Mouse (Mus musculus) lung, embryonic 14.5 days (tissue): ENCODE data around the gene March10. TPM values are rescaled to one million over a fixed set of nuclear protein-coding genes. Genes with fewer than 3 reads are reported as not detected.

ENCODE experiments used
- ATAC-seq: fragments of 200-750 bp; cut with Nextera tagmentation; 2 replicates; pipeline ENCODE4 v1.8.0; 2017; ENCODE audit warnings: mild to moderate bottlenecking, moderate TSS enrichment, moderate library complexity; ENCODE audit not compliant: insufficient read depth
- DNase-seq: peaks from one replicate; pipeline ENCODE4 v3.0.0-alpha.2; 2015
- H3K27ac ChIP-seq: fragments of 300-500 bp; sonication (generic); 2 replicates; pipeline ENCODE4 v1.5.1; 2014; ENCODE audit warnings: low read depth, mild to moderate bottlenecking, moderate library complexity
- H3K27me3 ChIP-seq: fragments of 300-500 bp; sonication (generic); 2 replicates; pipeline ENCODE4 v1.6.1; 2014; ENCODE audit warnings: low read length, control low read depth; ENCODE audit not compliant: insufficient read depth
- H3K36me3 ChIP-seq: fragments of 300-500 bp; sonication (generic); 2 replicates; pipeline ENCODE4 v1.6.1; 2014; ENCODE audit warnings: control low read depth; ENCODE audit not compliant: insufficient read depth
- H3K4me1 ChIP-seq: fragments of 300-500 bp; sonication (generic); 2 replicates; pipeline ENCODE4 v1.6.1; 2014; ENCODE audit warnings: antibody characterized with exemption, control low read depth; ENCODE audit not compliant: insufficient read depth
- H3K4me2 ChIP-seq: fragments of 300-500 bp; sonication (generic); 2 replicates; pipeline ENCODE4 v1.6.1; 2014; ENCODE audit warnings: mild to moderate bottlenecking
- H3K4me3 ChIP-seq: fragments of 300-500 bp; sonication (generic); 2 replicates; pipeline ENCODE4 v1.5.1; 2014; ENCODE audit warnings: low read depth, low read length
- H3K9ac ChIP-seq: fragments of 300-500 bp; sonication (generic); 2 replicates; pipeline ENCODE4 v1.6.1; 2014
- H3K9me3 ChIP-seq: fragments of 300-500 bp; sonication (generic); 2 replicates; pipeline ENCODE4 v1.6.1; 2016; ENCODE audit warnings: low read depth, low read length, control low read depth
- CTCF ChIP-seq: IDR thresholded peaks from 2 replicates; pipeline ENCODE4 v1.5.1; 2016; ENCODE audit warnings: antibody characterized with exemption, low read depth
- WGBS: fragments of 180-500 bp; shearing (Covaris S2); extraction: QIAGEN DNeasy Blood & Tissue Kit; methylation state at CpG from one replicate; pipeline ENCODE4 v1.1.7; 2014; 5-methylcytosine and 5-hydroxymethylcytosine counted together
- polyA plus RNA-seq: library from polyadenylated mRNA; unstranded; fragments of >200 nt; fragmentation: Nextera tagmentation; extraction: Ambion mirVana; gene quantifications from 2 replicates; pipeline ENCODE4 v1.2.1, GENCODE M21; 2014

March10 gene
- polyA plus RNA-seq, 1 experiment from 2014 or later: not detected

DNA sequence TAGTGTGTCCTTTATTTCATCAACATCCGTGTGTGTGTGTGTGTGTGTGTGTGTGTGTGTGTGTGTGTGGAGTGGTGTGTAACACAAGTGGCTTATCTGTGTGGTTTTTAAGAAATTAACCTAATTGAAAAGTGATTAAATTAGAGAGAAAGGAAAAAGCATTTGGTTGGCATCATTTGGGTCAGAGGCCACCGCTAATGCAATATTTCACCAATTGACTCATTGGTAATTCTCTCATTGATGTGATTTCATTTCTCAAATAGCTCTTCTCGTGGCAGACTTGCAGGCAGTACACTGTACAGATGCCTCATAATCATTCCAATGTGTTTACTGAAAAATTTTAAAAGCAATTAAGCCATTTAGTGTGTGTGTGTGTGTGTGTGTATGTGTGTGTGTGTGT, 11.3 kb upstream of the March10 start:
- no peaks in the 10 kb centered on the region for H3K36me3 ChIP-seq
- DNase-seq (no peak), ATAC-seq (no peak)
- no peaks in the 10 kb centered on the region for H3K27me3 ChIP-seq
- H3K27ac ChIP-seq: no peak overlapping the region; the same call in 1 of the 2 replicates
- H3K4me1 ChIP-seq: peaks cover 15% of the 10 kb centered on the region
- H3K9me3 ChIP-seq: no peaks in the 10 kb centered on the region
- no peak overlapping the region for H3K9ac ChIP-seq
- 79% methylated on average over 3 of the region's 3 CpGs for WGBS
- no peak for TF ChIP-seq CTCF
- no peak overlapping the region for H3K4me3 ChIP-seq
- no peak overlapping the region for H3K4me2 ChIP-seq

DNA sequence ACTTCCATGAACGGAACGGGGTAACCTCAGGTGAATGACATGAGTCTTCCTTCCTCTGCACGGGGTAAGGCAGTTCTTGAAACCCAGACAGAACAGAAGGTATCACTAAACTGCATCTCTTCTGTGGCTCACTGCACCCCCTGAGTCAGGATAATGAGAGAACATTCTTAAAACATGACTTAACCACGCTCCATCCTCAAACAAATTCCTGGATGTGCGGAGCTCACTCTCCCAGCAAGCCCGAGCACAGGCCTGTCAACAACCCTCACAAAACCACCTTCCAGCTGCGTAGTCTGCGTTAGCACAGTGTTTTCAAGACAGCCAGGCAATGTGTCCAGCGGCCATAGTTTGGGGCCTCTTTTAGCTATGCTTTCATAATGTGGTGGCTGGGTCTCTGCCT, 10.7 kb upstream of the March10 start:
- Histone ChIP-seq H3K4me1 (peaks cover 15% of the 10 kb centered on the region), H3K9ac (no peak overlapping the region), H3K36me3 (no peaks in the 10 kb centered on the region), H3K27ac (no peak overlapping the region; the same call in 1 of the 2 replicates), H3K9me3 (no peaks in the 10 kb centered on the region), H3K27me3 (no peaks in the 10 kb centered on the region), H3K4me3 (no peak overlapping the region), H3K4me2 (no peak overlapping the region)
- 19% methylated on average over 9 of the region's 9 CpGs for WGBS
- ATAC-seq: peak; percentile 51
- TF ChIP-seq CTCF: no peak
- peak; percentile 65 for DNase-seq

DNA sequence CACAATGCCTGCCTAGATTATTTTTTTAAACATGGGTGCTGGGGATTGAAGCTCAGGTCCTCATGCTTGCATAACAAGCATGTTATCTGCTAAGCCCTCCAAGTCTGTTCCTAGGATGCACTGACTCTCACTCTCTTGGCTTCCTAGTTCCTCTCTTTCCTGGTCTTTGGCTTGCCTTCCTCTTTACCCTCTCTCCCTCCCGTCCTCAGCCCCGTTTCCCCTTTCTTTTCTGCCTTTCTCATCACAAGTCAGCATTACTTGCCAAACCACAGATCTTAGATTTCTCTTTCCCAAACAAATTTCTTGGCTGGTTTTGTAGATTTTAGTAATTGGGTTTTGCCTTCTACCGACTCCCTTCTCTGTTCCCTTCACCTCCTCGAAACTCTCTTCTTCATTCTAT, 10.2 kb upstream of the March10 start:
- DNase-seq (peak; percentile 36), ATAC-seq (no peak)
- Histone ChIP-seq H3K9me3 (no peaks in the 10 kb centered on the region), H3K27me3 (no peaks in the 10 kb centered on the region), H3K4me3 (no peak overlapping the region), H3K36me3 (no peaks in the 10 kb centered on the region), H3K9ac (no peak overlapping the region), H3K27ac (no peak overlapping the region; the same call in 1 of the 2 replicates), H3K4me2 (no peak overlapping the region), H3K4me1 (peaks cover 15% of the 10 kb centered on the region)
- 43% methylated on average over 4 of the region's 4 CpGs for WGBS
- TF ChIP-seq CTCF: no peak

DNA sequence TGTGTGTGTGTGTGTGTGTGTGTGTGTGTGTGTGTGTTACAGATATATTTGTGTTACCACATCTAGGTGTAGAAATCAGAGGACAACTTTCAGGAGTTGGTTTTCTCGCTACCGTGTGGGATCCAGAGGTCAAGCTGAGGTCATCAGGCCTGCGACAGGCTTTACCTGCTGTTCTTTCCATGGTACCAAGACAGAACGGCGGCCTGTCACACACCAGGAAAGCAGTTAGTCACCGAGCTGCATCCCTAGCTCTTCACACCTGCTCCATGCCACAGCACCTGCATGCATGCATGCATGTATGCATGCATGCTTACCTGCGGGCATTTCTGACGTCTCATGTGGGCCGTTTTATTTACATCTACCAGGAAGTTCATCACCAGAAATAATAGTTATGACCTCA, 9.0 kb upstream of the March10 start:
- WGBS: 55% methylated on average over 9 of the region's 9 CpGs
- H3K4me3 ChIP-seq: no peak overlapping the region
- DNase-seq (no peak), ATAC-seq (no peak)
- no peaks in the 10 kb centered on the region for H3K27me3 ChIP-seq
- H3K4me1 ChIP-seq: peaks cover 15% of the 10 kb centered on the region
- H3K9me3 ChIP-seq: no peaks in the 10 kb centered on the region
- H3K9ac ChIP-seq: no peak overlapping the region
- no peak overlapping the region for H3K27ac ChIP-seq
- H3K36me3 ChIP-seq: no peaks in the 10 kb centered on the region
- no peak for TF ChIP-seq CTCF
- H3K4me2 ChIP-seq: no peak overlapping the region

DNA sequence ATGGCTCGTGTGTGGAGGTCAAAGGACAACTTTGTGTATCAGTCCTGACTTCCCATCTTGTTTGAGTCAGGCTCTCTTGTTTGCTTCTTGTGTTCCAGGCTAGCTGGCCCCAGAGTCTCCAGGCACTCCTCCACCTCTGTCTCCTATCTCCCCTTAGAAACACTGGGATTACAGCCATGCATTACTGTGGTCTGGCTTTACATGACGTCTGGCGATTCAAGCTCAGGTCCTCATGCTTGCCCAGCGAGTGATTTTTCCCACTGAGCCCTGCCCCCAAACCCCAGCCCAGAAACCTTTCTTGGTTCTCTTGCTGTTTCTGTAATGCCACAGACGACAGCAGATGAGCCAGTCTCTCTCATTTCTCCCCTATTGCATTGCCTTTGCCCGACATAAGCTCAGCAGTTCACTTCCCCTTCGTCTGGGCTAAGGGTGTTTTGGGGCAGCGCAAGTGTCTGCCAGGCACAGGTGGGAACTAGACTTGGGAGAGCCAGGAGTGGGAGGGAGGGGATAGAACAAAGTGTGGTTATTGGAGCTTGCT, 8.0 kb upstream of the March10 start:
- H3K27ac ChIP-seq: no peak overlapping the region
- ATAC-seq (no peak), DNase-seq (no peak)
- no peak overlapping the region for H3K4me2 ChIP-seq
- peaks cover 13% of the 10 kb centered on the region for H3K4me1 ChIP-seq
- no peaks in the 10 kb centered on the region for H3K36me3 ChIP-seq
- no peak overlapping the region for H3K9ac ChIP-seq
- no peaks in the 10 kb centered on the region for H3K9me3 ChIP-seq
- H3K4me3 ChIP-seq: no peak overlapping the region
- H3K27me3 ChIP-seq: no peaks in the 10 kb centered on the region
- TF ChIP-seq CTCF: no peak
- 55% methylated on average over 8 of the region's 8 CpGs for WGBS

DNA sequence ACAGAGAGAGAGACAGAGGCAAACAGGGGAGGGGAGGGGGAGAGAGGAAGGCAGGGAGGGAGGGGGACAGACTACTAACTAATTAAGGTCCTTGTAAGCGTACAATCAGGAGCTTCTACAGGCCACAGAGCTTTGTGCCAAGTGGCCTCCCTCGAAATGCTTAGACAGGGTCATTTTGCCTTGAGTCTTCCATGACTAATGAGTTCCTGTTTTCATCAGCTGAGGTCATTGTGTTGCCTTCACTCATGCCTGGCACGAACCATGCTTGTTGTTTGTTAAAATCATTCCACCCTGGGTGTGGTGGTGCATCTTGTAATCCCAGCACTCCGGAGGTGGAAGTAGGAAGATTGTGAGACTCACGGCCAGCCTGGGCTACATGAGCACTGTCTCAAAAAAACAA, 3.4 kb upstream of the March10 start:
- Histone ChIP-seq H3K4me1 (peaks cover 3% of the 10 kb centered on the region; the same call in 1 of the 2 replicates), H3K36me3 (no peaks in the 10 kb centered on the region), H3K9me3 (no peaks in the 10 kb centered on the region), H3K4me3 (no peak overlapping the region), H3K4me2 (no peak overlapping the region), H3K27me3 (no peaks in the 10 kb centered on the region), H3K27ac (no peak overlapping the region), H3K9ac (no peak overlapping the region)
- no peak for TF ChIP-seq CTCF
- DNase-seq (peak; percentile 39), ATAC-seq (no peak)
- WGBS: 44% methylated on average over 5 of the region's 5 CpGs

DNA sequence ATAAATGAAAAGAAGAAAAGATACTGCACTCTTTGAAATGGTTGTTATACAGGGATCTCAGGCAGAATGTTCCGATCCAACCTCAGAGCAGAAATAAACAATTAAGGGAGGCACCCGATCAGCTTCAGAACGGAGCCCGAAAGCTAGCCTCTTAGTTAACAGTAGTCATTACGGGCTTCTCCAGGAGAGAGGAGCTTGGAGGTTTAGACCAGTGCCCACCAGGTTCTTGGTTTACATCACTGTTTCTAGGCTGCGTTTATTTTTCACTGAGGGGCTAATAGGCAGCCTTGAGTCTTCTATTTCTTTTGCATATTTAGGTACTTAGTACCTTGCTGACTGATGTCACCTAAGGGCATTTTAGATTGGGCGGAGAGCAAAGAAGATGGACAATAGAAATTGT, 506 bp upstream of the March10 start:
- peak overlapping the region; percentile 46 for H3K4me3 ChIP-seq

DNA sequence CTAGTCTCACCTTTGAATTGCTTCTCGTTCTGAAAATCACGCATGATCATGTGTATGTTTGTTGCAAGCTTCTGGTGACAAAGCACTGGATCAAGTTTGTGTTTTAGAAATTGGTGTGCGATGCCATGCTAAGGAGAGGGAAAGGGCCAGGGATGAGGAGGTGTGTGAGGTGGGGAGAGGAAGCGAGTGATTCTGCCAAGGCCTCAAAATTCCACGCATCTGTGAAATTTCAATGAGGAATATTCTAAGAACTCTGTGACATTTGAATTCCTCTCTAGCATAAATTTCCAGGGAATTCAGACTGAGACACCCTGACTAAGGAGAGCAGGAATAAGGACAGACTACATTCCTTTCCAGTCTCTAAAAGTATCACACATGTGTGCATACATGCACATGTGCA, 1.4 kb downstream of the March10 start:
- Histone ChIP-seq H3K9me3 (no peaks in the 10 kb centered on the region), H3K4me2 (no peak overlapping the region), H3K9ac (no peak overlapping the region), H3K4me3 (no peak overlapping the region), H3K36me3 (no peaks in the 10 kb centered on the region), H3K27me3 (no peaks in the 10 kb centered on the region), H3K4me1 (0 out of 2 replicates have a peak, but pooled peaks cover under 1% of the 10 kb centered on the region), H3K27ac (no peak overlapping the region)
- 90% methylated on average over 5 of the region's 5 CpGs for WGBS
- no peak for DNase-seq
- ATAC-seq: no peak
- no peak for TF ChIP-seq CTCF

More for the DNA sequence above, 506 bp upstream of the March10 start:
- no peak for TF ChIP-seq CTCF
- ATAC-seq (no peak), DNase-seq (no peak)
- WGBS: 47% methylated on average over 7 of the region's 7 CpGs
- H3K4me1 ChIP-seq: no peaks in the 10 kb centered on the region
- no peaks in the 10 kb centered on the region for H3K27me3 ChIP-seq
- no peaks in the 10 kb centered on the region for H3K9me3 ChIP-seq
- H3K36me3 ChIP-seq: no peaks in the 10 kb centered on the region
- H3K9ac ChIP-seq: no peak overlapping the region
- H3K4me2 ChIP-seq: peak overlapping the region; percentile 85
- H3K27ac ChIP-seq: no peak overlapping the region
